Mouse (Mus musculus): Measurements from ENCODE around the gene Ap2a1. TPM values are rescaled to one million over a fixed set of nuclear protein-coding genes. Genes with fewer than 3 reads are reported as not detected.

The Ap2a1 gene
- polyA plus RNA-seq, 1 experiment from 2014 or later, result 55.6 TPM

DNA sequence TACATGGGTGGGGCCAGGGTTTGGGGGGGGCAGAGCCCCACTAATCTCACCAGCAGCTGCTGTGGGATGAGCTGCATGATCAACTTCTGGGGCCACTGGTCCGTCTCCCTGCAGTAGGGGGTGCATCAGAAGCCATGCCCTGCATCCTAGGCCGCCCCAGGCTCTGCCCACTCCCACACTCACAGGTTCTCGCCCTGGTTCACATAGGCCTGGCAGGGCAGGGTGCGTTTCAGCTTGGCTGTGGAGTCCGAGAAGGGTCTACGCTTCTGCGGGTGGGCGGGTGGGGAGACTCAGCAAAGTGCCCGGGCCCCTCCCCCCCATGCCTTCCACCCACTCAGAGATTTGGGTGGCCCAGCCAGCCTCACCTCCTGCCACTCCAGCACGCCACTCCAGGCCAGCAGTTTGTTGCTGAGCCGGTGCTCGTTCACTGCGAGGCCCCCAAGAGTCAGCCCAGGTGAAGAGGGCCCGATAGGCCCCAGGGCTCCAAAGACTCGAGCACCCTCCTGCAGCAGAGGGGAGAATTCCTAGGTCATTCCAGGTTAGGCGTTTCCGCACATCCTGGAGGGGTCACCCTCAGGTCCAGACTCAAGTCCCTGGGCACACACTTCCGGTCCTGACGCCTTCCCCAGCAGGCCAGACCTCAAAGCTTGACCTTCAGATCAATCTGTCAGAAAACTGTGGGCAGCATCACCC is 62.1 kb downstream of the Ap2a1 start:
- peak overlapping the region; percentile 100 for H3K27ac ChIP-seq (ENCODE audit: low read length)
- ATAC-seq (ENCODE audit: insufficient read depth, low FRiP score), result no peak
- H3K9me3 ChIP-seq (replicated peaks; ENCODE audit: control insufficient read depth, low read length), result no peaks in the 10 kb centered on the region
- no peaks in the 10 kb centered on the region for H3K27me3 ChIP-seq (ENCODE audit: control insufficient read depth, insufficient read depth, low read length)
- peak overlapping the region; percentile 91 for H3K4me3 ChIP-seq (replicated peaks; ENCODE audit: low read length)
- WGBS, result 54% methylated on average over 19 of the region's 19 CpGs
- H3K4me2 ChIP-seq (ENCODE audit: low read depth, low read length), result peak overlapping the region; percentile 90
- H3K36me3 ChIP-seq (ENCODE audit: control insufficient read depth, insufficient read depth, low read length), result peaks cover 25% of the 10 kb centered on the region
- H3K4me1 ChIP-seq (ENCODE audit: control insufficient read depth, insufficient read depth, low read length), result peaks cover 46% of the 10 kb centered on the region
- peak overlapping the region; percentile 100 for H3K9ac ChIP-seq (ENCODE audit: low read length)

DNA sequence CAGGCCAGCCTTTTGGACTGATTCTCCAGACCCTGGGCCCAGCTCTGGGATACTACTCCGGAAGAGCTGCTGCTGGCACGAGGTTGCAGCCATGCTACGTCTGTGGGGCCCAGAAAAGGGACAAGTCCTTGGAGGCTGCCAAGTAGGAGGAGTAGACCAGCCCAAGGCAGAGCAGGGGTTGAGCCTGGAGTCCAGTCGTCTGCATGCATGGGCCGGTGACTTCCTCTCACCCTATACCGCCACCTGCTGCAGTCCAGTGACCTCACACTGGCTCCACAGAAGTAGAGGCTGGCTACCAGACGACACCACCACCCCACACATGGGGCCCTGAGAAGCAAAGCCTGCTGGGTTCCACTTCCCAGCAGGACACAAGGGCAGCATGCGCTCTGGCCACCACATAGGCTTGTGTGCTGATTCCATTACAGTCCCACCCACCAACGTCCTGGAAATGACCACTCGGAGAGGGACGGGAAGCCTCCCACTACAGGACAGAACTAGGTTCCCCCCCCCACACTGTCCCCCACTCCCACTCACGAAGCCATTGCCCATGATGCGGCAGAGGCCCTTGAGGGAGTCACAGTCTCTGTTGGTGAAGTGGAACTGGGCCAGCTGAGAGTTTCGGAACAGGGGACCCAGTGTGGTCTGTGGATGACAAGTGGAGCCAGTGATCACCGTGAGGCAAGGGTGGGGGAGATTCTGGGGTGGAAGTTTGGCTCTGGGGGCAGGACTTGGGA is 62.9 kb downstream of the Ap2a1 start:
- H3K36me3 ChIP-seq (ENCODE audit: control insufficient read depth, insufficient read depth, low read length), result peaks cover 27% of the 10 kb centered on the region
- H3K27me3 ChIP-seq (ENCODE audit: control insufficient read depth, insufficient read depth, low read length), result no peaks in the 10 kb centered on the region
- 37% methylated on average over 15 of the region's 15 CpGs for WGBS
- no peaks in the 10 kb centered on the region for H3K9me3 ChIP-seq (replicated peaks; ENCODE audit: control insufficient read depth, low read length)
- peak overlapping the region; percentile 100 for H3K9ac ChIP-seq (ENCODE audit: low read length)
- peak; percentile 10 for ATAC-seq (ENCODE audit: insufficient read depth, low FRiP score)
- H3K4me2 ChIP-seq (ENCODE audit: low read depth, low read length), result peak overlapping the region; percentile 90
- H3K27ac ChIP-seq (ENCODE audit: low read length), result peak overlapping the region; percentile 74
- H3K4me3 ChIP-seq (replicated peaks; ENCODE audit: low read length), result peak overlapping the region; percentile 91
- H3K4me1 ChIP-seq (ENCODE audit: control insufficient read depth, insufficient read depth, low read length), result peaks cover 46% of the 10 kb centered on the region

DNA sequence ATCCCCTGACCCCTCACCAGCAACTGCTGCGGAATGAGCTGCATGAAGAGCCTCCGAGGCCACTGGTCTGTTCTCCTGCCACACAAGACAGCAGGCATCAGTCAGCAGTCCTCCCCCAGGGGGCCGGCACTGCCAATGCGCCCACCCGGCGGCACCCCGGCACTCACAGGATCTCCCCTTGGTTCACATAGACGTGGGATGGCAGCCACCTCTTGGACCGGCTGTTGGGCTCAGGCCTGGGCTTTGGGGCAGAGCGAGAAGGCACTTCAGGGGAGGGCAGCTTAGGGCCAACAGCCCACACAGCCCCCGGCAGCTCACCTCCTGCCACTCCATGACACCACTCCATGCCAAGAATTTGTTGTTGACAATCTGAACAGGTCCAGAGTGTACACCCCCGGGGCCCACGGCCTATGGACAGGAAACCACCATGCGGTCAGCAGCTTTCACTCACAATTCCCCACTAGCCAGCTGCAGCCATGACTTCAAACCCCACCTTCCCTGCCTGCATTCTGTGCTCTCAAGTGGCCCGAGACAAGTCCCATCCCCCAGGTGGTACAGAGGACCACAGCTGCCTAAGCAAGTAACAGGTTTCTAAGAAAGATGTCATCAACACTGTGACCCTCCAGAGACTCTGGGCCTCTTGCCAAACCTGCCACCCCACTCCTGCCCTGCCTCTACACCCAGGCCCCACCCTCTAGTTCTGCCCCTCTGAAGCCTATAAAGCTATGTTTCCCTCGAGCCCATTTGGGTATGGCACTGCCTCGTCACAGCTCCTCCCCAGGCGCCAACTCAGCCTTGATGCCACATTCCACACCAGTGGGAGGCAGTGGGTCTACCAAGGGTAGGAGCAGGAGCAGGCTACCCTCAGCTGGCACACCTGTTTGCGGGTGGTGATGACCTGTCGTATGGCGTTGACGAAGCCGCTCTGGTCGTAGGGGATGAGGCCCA is 64.4 kb downstream of the Ap2a1 start:
- H3K4me3 ChIP-seq (replicated peaks; ENCODE audit: low read length), result no peak overlapping the region
- ATAC-seq (ENCODE audit: insufficient read depth, low FRiP score), result no peak
- WGBS, result 77% methylated on average over 24 of the region's 24 CpGs
- 0 out of 2 replicates have a peak overlapping the region, but pooled peaks have one; percentile 74 for H3K27ac ChIP-seq (ENCODE audit: low read length)
- peaks cover 50% of the 10 kb centered on the region for H3K4me1 ChIP-seq (ENCODE audit: control insufficient read depth, insufficient read depth, low read length)
- no peaks in the 10 kb centered on the region for H3K27me3 ChIP-seq (ENCODE audit: control insufficient read depth, insufficient read depth, low read length)
- no peak overlapping the region for H3K4me2 ChIP-seq (ENCODE audit: low read depth, low read length)
- peak overlapping the region; percentile 1; the same call in 1 of the 2 replicates for H3K9ac ChIP-seq (ENCODE audit: low read length)
- no peaks in the 10 kb centered on the region for H3K9me3 ChIP-seq (replicated peaks; ENCODE audit: control insufficient read depth, low read length)
- H3K36me3 ChIP-seq (ENCODE audit: control insufficient read depth, insufficient read depth, low read length), result peaks cover 27% of the 10 kb centered on the region

DNA sequence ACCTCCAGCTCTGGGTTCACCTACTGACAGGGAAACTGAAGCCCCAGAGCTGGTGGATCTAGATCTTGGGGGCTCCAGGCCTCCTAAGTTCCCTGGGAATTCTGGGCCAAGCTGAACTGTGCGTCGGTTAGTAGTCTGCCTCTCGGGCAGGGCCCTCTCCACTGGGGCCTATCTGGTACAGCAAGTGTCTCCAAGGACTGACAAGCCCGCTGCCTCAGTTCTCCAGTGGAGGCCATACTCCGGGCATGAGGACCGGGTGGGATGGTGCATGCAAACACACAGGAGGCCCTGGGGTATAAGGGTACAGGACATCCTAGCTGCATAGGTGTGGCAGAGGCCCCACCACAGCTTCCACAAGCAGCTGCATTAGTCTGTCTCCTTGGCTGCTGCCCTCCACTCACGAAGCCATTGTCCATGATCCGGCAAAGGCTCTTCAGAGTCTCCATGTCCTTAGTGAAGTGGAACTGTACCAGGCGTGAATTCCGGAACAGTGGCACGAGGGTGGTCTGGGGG is 65.3 kb downstream of the Ap2a1 start:
- no peak overlapping the region for H3K4me2 ChIP-seq (ENCODE audit: low read depth, low read length)
- H3K4me1 ChIP-seq (ENCODE audit: control insufficient read depth, insufficient read depth, low read length), result peaks cover 50% of the 10 kb centered on the region
- no peak overlapping the region for H3K9ac ChIP-seq (ENCODE audit: low read length)
- H3K36me3 ChIP-seq (ENCODE audit: control insufficient read depth, insufficient read depth, low read length), result peaks cover 27% of the 10 kb centered on the region
- no peaks in the 10 kb centered on the region for H3K27me3 ChIP-seq (ENCODE audit: control insufficient read depth, insufficient read depth, low read length)
- WGBS, result 82% methylated on average over 11 of the region's 11 CpGs
- H3K27ac ChIP-seq (ENCODE audit: low read length), result no peak overlapping the region
- ATAC-seq (ENCODE audit: insufficient read depth, low FRiP score), result no peak
- no peaks in the 10 kb centered on the region for H3K9me3 ChIP-seq (replicated peaks; ENCODE audit: control insufficient read depth, low read length)
- H3K4me3 ChIP-seq (replicated peaks; ENCODE audit: low read length), result no peak overlapping the region

DNA sequence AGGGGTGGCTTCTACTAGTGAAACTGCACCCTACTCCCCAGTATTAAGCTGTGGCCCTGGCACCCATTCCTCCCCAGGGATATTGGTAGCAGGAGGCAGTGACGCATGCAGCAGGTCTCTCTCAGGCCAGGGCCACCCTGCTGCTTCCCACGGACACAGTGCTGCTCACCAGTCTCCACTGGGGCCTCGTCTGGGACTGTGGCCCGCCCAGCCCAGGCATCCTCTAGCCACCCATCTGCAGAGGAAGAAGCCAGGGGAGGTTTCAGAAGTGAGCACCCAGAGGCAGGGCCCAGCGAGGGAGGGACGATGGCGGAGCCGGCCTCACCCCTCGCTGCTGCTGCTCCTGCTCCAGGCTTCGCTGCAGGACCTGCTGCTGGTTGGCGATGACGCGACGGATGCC is 66.1 kb downstream of the Ap2a1 start:
- H3K4me3 ChIP-seq (replicated peaks; ENCODE audit: low read length), result no peak overlapping the region
- H3K9me3 ChIP-seq (replicated peaks; ENCODE audit: control insufficient read depth, low read length), result no peaks in the 10 kb centered on the region
- peaks cover 49% of the 10 kb centered on the region for H3K4me1 ChIP-seq (ENCODE audit: control insufficient read depth, insufficient read depth, low read length)
- H3K4me2 ChIP-seq (ENCODE audit: low read depth, low read length), result no peak overlapping the region
- ATAC-seq (ENCODE audit: insufficient read depth, low FRiP score), result no peak
- H3K27me3 ChIP-seq (ENCODE audit: control insufficient read depth, insufficient read depth, low read length), result no peaks in the 10 kb centered on the region
- no peak overlapping the region for H3K27ac ChIP-seq (ENCODE audit: low read length)
- H3K36me3 ChIP-seq (ENCODE audit: control insufficient read depth, insufficient read depth, low read length), result peaks cover 27% of the 10 kb centered on the region
- no peak overlapping the region for H3K9ac ChIP-seq (ENCODE audit: low read length)
- 81% methylated on average over 14 of the region's 14 CpGs for WGBS

DNA sequence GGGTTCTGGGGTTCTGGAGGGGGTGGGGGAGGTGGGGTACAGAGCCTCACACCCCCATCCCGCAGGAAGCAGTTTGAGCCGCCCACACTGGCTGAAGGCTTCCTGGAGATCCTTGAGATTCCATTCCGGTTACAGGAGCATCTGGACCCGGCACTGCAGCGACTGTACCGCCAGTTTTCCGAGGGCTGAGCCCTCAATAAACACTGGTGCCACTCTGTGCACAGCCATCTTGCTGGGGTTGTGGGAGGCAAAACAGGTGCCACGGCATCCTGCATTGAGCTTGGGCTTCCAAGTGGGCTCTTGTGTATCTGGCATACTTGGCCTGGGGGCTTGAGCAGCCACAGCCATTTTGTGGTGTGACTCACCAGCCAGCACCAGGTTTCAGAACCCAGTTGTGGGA is 66.9 kb downstream of the Ap2a1 start:
- Histone ChIP-seq H3K27me3 (ENCODE audit: control insufficient read depth, insufficient read depth, low read length) (no peaks in the 10 kb centered on the region), H3K4me1 (ENCODE audit: control insufficient read depth, insufficient read depth, low read length) (peaks cover 48% of the 10 kb centered on the region), H3K9ac (ENCODE audit: low read length) (no peak overlapping the region), H3K4me3 (replicated peaks; ENCODE audit: low read length) (no peak overlapping the region), H3K9me3 (replicated peaks; ENCODE audit: control insufficient read depth, low read length) (no peaks in the 10 kb centered on the region), H3K4me2 (ENCODE audit: low read depth, low read length) (no peak overlapping the region), H3K36me3 (ENCODE audit: control insufficient read depth, insufficient read depth, low read length) (peaks cover 27% of the 10 kb centered on the region), H3K27ac (ENCODE audit: low read length) (peak overlapping the region; percentile 14; the same call in 1 of the 2 replicates)
- WGBS, result 82% methylated on average over 8 of the region's 8 CpGs
- no peak for ATAC-seq (ENCODE audit: insufficient read depth, low FRiP score)

DNA sequence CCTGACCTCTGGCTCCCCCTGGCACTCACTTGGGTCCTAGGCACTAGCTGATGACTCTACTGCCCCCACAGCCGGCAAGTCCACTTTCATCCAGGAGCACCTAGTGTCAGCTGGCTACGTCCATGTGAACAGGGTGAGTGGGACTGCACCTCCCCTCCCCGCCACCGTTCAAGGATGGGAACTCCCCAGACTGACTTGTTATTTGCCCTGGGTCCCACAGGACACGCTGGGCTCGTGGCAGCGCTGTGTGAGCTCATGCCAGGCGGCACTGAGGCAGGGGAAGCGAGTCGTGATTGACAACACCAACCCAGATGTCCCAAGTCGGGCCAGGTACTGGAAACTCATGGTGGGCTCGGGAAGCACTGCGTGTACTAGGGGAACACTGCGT is 67.9 kb downstream of the Ap2a1 start:
- H3K36me3 ChIP-seq (ENCODE audit: control insufficient read depth, insufficient read depth, low read length), result peaks cover 27% of the 10 kb centered on the region
- 0 out of 2 replicates have a peak overlapping the region, but pooled peaks have one; percentile 42 for H3K9ac ChIP-seq (ENCODE audit: low read length)
- 79% methylated on average over 14 of the region's 14 CpGs for WGBS
- H3K4me2 ChIP-seq (ENCODE audit: low read depth, low read length), result no peak overlapping the region
- H3K4me1 ChIP-seq (ENCODE audit: control insufficient read depth, insufficient read depth, low read length), result peaks cover 41% of the 10 kb centered on the region
- H3K27ac ChIP-seq (ENCODE audit: low read length), result peak overlapping the region; percentile 34; the same call in 1 of the 2 replicates
- H3K4me3 ChIP-seq (replicated peaks; ENCODE audit: low read length), result no peak overlapping the region
- no peaks in the 10 kb centered on the region for H3K27me3 ChIP-seq (ENCODE audit: control insufficient read depth, insufficient read depth, low read length)
- H3K9me3 ChIP-seq (replicated peaks; ENCODE audit: control insufficient read depth, low read length), result no peaks in the 10 kb centered on the region
- no peak for ATAC-seq (ENCODE audit: insufficient read depth, low FRiP score)

DNA sequence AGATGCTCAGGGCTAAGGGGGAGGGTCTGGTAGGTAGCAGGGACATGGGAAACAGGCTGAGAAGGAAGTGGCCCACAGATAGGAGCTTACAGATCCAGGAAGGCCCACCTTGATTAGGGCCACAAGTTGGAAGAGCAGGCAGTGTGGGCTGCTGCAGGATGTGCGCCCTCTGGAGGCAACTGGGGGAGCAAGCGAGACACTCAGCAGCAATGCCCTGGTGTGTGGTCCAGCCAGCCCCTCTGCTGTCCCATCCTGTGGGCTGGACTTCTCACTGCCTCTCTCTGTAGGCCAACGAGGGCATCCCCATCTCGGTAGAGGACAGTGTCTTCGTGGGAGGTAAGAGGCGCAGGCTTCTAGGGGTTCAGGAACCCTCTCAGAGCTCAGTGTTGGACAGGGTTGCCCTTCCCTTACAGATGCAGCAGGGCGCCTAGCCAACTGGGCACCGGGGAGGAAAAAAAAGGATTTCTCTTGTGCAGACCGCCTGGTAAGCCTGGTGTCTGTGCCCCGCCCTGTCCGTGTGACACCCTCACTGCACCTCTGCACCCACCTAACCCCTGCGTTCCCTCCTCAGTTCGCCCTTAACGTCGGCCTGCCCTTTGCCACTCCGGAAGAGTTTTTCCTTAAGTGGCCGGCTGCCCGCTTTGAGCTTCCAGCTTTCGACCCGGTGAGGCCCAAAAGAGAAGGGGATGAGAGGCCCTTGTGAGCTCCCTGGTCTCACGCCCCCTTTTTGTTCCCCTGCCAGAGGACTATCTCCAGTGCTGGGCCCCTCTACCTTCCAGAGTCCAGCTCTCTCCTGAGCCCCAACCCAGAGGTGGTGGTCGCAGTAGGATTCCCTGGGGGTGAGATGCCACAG is 68.5 kb downstream of the Ap2a1 start:
- Histone ChIP-seq H3K9me3 (replicated peaks; ENCODE audit: control insufficient read depth, low read length) (no peaks in the 10 kb centered on the region), H3K4me2 (ENCODE audit: low read depth, low read length) (no peak overlapping the region), H3K36me3 (ENCODE audit: control insufficient read depth, insufficient read depth, low read length) (peaks cover 27% of the 10 kb centered on the region), H3K9ac (ENCODE audit: low read length) (peak overlapping the region; percentile 42), H3K27ac (ENCODE audit: low read length) (peak overlapping the region; percentile 34), H3K27me3 (ENCODE audit: control insufficient read depth, insufficient read depth, low read length) (no peaks in the 10 kb centered on the region), H3K4me3 (replicated peaks; ENCODE audit: low read length) (no peak overlapping the region), H3K4me1 (ENCODE audit: control insufficient read depth, insufficient read depth, low read length) (peaks cover 38% of the 10 kb centered on the region)
- WGBS, result 50% methylated on average over 22 of the region's 22 CpGs
- ATAC-seq (ENCODE audit: insufficient read depth, low FRiP score), result 0 out of 2 replicates have a peak, but pooled peaks have one; percentile 15
